Mouse (Mus musculus) kidney, adult 8-10 months (tissue): ENCODE results near the gene Foxd2.

Experiments used
- DNase-seq, 2 experiments: peaks; one replicate each; pipeline ENCODE4 v3.0.0; 2022

The Foxd2 gene

DNA sequence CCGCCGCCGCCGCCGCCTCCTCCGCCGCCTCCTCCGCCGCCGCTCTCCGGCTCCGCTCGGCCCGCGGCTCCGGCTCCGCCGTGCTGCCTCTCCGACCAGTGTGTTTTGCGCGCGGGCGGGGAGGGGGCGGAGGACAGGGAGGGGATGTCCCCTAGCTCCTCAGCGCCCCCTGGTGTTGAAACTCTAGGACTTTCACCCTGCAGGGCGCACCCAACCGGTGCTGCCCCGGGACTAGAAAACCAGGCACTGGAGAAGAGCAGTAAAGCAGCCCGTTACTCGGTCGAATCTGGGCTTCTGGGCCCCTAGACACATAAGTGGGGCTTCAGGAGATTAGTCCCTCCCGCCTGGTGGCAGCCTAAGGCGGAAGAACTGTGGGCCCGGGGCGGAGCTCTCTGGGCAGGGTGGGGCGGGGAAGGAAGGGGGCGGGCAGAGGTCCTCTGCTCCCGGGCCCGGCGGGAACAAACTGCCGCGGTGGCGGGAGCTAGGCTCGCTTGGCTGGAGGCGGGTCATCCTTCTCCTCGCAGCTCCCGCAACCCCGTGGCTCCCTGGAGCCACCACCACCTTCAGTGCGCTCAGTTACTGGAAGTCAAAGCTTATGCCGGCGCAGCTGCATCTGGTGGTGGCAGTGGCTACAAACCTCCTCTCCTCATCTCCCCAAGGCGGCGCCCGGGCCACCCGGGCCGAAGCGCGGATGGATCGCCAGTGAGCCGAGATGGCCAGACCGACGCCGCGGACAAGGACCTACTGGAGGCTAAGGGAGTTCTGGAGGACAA lies at the start of gene Foxd2:
TSS of gene Foxd2 (minus strand) at position 45 of the 773 bp plus-strand sequence.
- peak; percentile 78 to 85 for DNase-seq

DNA sequence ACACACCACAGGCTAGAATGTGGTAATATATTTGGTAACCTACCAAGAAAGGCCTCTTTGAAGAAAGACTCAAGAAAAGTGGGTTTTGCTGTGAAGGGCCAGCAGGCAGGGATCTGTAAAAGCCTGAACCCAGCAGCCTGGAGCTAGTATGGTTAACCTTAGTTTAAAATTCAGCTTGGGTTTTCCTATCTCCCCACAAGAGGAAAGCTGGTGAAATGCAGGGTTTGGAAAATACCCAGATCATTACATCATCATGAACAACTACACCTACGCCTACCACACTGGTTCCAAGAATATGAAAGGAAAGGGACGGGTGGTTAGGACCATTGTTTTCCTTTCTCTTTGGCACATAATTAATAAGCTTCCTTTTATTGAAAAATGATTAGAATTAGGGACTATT lies 49.6 kb upstream of the Foxd2 start:
- DNase-seq: no peak

DNA sequence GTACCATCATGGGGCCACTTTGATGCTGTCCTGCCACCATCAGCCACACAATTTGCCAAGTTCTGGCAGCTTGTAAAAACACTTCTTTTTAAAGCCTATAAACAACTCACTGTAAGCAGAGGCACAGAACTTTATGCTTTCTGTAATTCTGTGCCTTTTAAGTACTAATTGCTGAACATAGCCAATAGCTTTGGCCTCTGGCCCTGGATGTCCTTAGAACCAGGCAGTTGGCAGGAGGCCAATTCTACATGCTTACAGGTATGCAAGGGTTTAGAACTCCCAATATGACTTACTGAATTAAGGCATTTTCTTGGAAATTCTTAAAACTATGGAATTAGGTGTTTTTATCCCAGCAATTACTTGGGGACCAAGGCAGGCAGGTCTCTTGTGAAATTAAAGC lies 48.7 kb upstream of the Foxd2 start:
- DNase-seq: peak; percentile 15 to 29

GRCm38 (mm10) chr4:114953172-114953571 lies 44.5 kb upstream of the Foxd2 start:
- DNase-seq: no peak

GRCm38 (mm10) chr4:114947852-114948481 lies 39.3 kb upstream of the Foxd2 start:
- DNase-seq: no peak

DNA sequence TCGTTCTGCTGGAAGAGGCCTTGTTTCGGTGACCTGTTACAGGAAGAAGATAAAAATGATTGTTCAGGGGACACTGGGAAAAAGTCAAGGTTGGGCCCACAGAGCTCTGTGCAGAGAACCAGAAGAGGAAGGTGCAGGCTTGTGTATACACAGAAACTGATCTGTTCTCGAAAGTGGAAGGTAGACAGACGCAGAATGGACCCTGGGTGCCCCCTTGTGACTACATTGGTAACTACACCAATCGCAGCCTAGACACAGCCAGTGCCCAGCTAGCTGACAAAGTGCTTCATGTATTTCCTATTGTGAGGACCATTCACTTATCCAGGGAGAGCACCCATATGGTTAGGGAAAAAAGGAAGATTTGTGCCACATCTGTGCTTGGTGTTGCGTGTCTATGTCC lies 38.7 kb upstream of the Foxd2 start:
- peak; percentile 59 to 88 for DNase-seq

- DNase-seq: no peak
Observed at GRCm38 (mm10) chr4:114946416-114946815, 37.7 kb upstream of the Foxd2 start.

GRCm38 (mm10) chr4:114945021-114945420 lies 36.3 kb upstream of the Foxd2 start:
- no peak for DNase-seq

GRCm38 (mm10) chr4:114942583-114942982 lies 33.9 kb upstream of the Foxd2 start:
- DNase-seq: no peak

- DNase-seq: no peak
Observed at GRCm38 (mm10) chr4:114942112-114942511, 33.4 kb upstream of the Foxd2 start.

- DNase-seq: no peak
Observed at GRCm38 (mm10) chr4:114941311-114941710, 32.6 kb upstream of the Foxd2 start.

DNA sequence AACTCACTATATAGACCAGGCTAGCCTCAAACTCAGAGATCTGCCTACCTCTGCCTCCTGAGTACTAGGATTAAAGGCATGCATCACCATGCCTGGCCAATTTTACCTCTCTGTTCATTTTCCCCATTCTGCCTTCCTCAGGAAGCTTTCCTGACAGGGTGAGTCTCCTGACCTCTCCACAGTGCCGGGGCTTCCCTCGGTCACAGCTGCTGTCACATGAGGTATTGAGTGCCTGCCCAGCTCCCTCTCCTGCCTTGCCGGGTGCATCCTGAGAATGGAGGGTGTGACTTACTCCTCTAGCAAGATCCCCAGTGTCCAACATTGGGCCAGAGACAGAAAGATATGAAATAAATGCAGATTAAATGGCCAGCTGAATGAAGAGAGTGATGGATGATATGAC lies 29.6 kb upstream of the Foxd2 start:
- DNase-seq: no peak

DNA sequence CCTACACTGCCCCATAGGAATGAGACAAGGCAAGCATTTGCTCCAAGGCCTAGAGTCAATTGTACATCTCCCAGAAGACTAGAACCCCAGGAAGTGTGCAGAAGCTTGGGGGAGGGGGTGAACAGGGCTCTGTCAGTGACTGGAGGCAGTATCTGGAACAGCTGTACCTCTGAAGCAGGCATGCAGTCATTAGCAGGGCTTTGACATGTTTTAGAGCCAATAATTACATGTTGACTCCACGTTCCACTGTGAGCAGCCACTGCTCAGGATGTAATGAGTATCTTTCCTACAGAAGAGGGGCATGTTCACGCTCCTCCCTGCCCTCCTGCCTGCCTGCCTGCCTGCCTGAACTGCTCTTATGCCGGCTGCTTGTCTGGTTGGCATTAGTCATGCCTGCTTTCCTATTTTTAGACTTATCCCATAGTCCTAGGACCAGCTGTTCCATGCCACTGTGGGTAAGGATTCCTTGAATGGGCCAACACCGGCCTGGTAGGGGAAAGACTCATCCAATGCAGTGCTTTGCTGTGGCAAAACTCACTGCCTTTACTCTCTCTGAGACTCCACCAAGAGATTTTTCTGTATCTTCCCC lies 28.9 kb upstream of the Foxd2 start:
- DNase-seq: no peak

GRCm38 (mm10) chr4:114934188-114934587 lies 25.5 kb upstream of the Foxd2 start:
- no peak for DNase-seq

- DNase-seq: no peak
Observed at GRCm38 (mm10) chr4:114932747-114933146, 24.1 kb upstream of the Foxd2 start.

DNA sequence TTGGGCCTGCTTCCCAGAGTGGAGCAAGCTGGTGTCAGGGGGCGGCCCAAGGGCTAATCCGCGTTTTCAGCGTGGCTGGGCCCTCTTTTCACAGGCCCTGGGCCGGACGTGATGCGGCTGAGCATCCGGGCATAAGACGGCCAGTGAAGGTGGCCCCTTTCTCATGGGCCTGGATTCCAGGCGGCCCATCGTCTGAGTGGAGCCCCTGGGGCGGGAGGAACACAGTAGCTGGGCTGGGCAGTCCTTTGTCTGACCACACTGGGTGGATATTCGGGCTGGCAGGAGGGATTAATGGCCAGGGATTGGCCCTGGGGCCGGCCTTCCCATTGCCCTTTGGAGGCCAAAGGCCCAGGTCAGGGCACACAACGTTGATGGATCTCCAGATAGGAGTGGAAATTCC lies 20.5 kb upstream of the Foxd2 start:
- DNase-seq: no peak

GRCm38 (mm10) chr4:114925917-114926312 lies 17.2 kb upstream of the Foxd2 start, which contains the start of gene Foxe3:
TSS of gene Foxe3 (minus strand) at chr4:114926013.
- DNase-seq: no peak

DNA sequence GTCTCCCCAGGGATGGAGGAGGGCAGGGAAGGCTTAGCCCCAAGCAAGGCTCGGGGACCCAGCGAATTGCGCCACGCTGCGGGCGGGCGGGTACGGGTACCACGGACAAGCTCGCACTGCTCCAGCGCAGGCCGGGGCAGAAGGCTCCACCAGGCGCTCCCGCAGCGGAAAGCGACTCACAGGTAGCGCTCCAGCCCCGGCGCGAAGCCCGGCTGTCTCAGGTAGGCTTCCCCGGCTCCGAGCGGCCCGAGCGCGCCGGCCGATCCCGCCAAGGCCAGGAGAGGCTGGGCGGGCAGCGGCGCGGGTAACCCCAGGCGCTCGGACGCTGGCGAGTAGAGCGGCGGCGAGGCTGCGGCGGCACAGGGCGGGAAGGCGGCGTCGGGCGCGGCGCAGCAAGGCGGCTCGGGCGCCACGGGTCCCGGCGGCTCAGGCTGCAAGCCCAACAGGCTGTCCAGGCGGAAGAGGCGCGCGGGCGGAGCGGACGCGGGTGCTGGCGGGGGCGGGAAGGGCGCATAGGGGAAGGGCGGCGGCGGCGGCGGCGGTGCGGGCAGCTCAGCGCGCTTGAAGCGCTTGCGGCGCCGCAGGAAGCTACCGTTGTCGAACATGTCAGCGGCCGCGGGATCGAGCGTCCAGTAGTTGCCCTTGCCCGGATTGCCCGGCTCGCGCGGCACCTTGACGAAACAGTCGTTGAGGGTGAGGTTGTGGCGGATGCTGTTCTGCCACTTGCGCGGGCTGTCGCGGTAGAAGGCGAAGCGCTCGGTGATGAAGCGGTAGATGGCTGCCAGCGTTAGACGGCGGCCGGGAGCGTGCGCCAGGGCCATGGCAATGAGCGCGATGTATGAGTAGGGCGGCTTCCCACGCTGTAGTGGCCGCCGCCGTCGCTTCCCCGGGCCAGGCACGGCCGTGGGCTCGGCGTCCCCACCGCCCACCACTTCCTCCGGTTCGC lies 16.6 kb upstream of the Foxd2 start:
- DNase-seq: no peak

GRCm38 (mm10) chr4:114917091-114917490 lies 8.4 kb upstream of the Foxd2 start:
- DNase-seq: peak in 1 of 2 experiments; percentile 35

DNA sequence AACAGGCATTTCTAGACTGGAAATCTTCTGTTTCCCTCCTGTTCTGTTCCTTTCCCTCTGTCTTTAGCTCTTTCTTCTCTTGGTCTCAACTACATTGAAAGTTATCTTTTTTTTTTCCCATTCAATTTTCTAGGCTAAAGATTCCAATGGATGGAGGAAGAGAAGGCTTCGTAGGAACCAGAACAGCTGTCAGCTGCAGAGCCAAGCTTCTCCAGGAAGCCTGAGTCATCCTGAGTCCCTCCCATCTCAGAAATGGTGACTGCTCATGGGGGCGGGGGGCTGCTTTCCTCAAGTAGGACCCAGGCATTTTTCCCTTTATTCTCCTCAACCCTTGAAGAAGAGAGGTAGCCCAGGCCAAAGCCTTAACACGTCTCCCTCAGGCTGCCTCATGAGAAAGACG lies 7.4 kb upstream of the Foxd2 start:
- DNase-seq: no peak

DNA sequence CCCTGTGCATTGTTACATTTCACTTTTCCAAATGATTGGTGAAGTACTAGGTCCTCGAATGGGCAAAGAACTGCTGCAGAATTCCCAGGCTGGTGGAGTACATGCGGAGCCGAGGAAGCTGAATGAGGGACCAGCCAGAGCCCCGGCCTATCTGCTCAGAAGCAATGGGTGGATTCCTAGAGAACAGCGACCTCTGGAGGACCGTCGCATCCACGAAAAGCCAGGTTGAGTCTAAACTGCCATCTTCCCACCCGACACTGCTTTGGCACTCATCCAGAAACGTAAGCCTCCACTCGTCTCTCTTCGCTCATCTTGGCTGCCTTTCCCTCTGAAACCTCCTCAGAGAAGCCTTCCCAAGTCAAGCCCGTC lies 4.9 kb upstream of the Foxd2 start:
- DNase-seq: peak; percentile 31 to 52

GRCm38 (mm10) chr4:114912705-114913593 lies 4.3 kb upstream of the Foxd2 start:
- DNase-seq: no peak
